Mouse (Mus musculus) E14TG2a.4 (cell line): ENCODE measurements around the gene Lhfpl5.

Experiments
- CTCF ChIP-seq: conservative IDR thresholded peaks from 2 replicates; pipeline ENCODE4 v1.5.1; 2014; ENCODE audit warnings: low read length
- NANOG ChIP-seq: IDR thresholded peaks from 2 replicates; pipeline ENCODE4 v1.6.1; 2014; ENCODE audit warnings: borderline replicate concordance, low read length, mixed read lengths
- POU5F1 ChIP-seq: IDR thresholded peaks from 2 replicates; pipeline ENCODE4 v1.6.1; 2014; ENCODE audit warnings: low read length, borderline replicate concordance

DNA sequence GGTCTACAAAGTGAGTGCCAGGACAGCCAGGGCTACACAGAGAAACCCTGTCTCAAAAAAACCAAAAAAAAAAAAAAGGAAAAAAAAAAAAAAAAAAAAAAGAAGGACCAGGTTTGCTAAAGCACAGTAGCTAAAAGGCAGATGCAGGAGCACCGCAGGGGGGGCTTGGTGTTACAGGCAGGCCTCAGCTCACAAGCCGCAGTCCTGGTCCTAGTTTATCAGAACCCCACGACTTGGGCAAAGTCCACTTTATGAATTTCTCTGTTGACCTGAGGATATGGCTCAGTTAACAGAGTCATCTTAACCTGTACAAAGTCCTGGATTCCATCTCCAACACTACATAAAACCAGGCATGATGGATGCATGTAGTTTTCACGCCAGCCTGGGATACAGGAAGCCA, 39.9 kb downstream of the Lhfpl5 start:
- TF ChIP-seq CTCF = no peak
- TF ChIP-seq NANOG = no peak
- TF ChIP-seq POU5F1 = no peak
